Mouse (Mus musculus) Muller cell, postnatal 12 days (primary cell): ENCODE data around the gene Fam193b.

ENCODE experiments used
- DNase-seq: peaks from one replicate; pipeline ENCODE4 v3.0.0-alpha.2; 2015; ENCODE audit errors: inconsistent ontology term

The Fam193b gene

DNA sequence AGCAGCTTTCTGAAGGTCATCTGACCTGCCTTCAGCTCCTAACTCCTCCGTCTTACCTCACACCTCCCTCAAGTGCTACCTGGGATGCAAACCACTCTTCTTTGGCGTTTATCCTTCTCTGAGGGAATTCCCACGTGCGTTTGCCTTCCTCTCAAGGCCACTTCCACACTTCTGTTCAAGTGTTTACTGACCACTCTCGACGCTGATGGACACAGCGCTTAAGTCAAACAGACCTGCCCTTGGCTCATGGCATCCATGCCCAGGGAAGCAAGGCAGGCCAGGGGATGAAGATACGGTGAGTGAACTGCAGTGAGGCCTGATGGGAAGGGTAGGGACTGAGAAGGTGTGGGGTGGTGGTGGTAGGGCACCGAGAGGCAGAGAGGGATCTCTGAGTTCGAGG is 70.3 kb downstream of the Fam193b start:
- no peak for DNase-seq

DNA sequence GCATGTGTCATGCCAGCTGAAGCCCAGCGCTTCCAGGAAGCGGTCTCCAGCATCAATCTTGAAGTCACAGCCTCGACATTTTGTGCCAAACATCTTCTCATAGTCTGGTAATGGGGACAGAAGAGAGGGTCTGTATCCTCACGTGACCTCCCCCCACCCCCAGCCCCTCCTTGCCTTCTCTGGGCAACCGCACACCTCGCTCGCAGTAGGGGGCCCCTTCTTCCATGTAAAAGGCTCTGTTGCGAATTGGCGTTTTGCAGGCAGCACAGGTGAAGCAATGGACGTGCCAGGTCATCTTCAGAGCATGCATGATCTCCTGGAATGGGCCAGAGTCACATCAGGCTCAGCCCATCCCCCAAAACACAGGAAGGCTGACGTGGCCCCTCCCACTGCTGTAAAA is 72.0 kb downstream of the Fam193b start:
- no peak for DNase-seq

DNA sequence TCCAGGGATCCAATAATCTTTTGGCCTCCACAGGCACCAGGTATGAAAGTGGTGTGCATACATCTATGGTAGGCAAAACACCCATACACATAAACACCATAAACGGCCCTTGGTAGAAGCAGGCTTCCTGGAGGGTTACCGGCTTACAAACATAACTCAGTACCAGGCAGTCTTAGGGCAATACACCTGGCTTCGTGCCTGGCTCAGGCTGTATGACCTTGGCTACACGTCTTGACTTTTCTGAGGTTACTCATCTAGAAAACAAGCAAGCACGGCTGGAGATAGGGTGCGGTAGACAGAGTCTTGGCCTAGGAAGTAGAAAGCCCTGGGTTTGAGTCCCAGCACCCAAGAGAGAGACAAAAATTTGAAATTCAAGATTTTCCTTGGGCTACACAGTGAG is 74.3 kb downstream of the Fam193b start:
- no peak for DNase-seq

DNA sequence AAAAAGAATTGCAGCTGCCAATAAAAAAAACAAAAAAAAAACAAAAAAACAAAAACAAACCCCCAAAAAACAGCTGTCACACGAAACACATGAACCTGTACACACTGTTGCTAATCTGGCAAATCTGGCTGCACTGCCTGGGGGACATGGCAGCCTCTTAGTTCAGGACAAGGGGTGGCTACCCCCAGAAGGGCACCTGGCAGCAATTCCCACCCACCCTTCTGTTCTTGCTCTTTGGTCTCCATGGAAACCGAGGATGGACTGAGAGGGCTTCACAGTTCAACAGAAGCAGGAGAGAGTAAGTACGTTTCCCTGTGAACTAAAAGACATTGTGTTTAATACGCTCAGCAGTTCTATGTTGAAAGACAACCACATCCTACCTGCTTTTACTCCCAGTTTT is 75.2 kb downstream of the Fam193b start:
- no peak for DNase-seq

DNA sequence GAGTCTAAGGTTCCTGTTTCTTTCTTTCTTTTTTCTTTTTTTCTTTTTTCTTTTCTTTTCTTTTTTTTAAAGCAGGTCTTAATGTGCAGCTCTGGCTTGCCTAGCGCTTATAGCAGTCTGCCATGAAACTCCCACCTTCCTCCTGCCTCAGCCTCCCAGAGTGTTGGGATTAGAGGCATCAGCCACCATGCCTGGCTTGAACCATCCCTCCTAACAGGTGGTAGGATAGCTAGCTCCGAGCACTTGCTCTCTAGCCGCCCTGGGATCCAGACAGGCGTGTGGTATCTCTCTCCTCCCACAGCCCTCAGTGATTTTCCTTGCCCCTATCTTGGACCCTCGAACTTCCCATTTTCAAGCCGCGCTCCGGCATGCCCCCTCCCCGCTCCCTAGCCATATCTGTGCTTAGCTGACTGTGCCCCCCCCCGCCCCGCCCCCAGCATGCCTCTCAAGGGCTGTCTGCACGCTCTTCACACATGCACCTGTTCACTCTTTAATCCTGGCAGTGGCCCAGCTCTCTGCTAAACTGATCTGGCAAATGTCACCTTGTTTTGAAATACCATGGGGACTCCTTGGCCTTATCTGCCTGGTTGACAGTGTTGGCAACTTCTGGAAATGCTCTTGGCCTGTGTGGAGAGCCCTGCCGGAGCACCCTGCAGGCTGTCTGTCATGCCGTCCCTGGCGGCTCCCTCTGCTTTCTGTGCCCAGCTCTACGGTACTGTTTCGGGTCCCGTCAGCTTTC is 75.9 kb downstream of the Fam193b start:
- DNase-seq, result no peak

DNA sequence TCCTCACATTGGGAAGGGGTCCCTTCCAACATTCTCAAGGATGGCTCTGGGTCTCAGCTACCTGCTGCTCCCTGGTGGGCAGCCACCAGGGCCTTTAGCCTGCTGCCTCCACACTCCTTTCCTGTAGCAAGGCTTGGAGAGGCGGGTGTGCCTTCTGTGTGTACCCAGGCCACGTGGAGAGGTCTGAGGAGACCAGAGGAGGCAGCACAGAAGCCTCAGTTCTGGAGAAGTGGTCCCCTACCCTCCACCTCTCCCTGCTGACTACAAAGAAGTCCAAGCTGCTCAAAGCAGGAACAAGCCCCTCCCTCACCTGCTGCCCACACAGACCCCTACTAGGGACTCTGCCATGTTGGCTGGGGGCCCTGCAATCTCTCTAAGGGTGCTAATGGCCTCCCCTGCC is 76.7 kb downstream of the Fam193b start:
- no peak for DNase-seq
